ENCODE assay signal across 16 mouse cellular contexts in the genomic region with DNA sequence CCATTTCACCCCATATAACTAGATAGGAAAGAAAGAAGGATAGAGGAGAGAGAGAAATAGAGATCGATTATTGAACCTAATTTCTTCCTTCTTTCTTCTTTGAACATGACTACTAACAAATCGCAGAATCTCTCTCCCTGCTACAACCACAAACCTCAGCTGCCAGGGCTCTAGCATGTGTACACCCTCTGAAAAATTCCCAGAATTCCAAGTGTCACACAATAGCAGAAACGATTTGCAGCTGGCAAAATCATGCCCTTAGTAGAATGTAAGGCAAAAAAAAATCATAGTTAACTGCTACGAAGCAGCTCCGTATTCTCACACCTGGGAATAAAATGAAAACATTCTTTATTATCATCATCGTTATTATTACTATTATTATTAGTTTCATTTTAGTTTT.
"Had no signal": no experiment of that assay in that cellular context is flagged by ENCODE, and none has a peak within 500 bp of the region (broad histone marks: within the 10 kb centered on the region; RNA-seq: fewer than 3 reads in every experiment).

No protein-coding gene starts in this region.

- H3K27me3 ChIP-seq: limb, embryonic 13.5 days; liver, embryonic 15.5 days; lung, embryonic 15.5 days; megakaryocyte, embryonic 14.5 days; midbrain, embryonic 15.5 days; neural tube, embryonic 13.5 days had no signal

- H3K9ac ChIP-seq: limb, embryonic 13.5 days; liver, embryonic 15.5 days; lung, embryonic 15.5 days; midbrain, embryonic 15.5 days; neural tube, embryonic 13.5 days had no signal

- H3K9me3 ChIP-seq: limb, embryonic 13.5 days; liver, embryonic 15.5 days; lung, embryonic 15.5 days; midbrain, embryonic 15.5 days; neural tube, embryonic 13.5 days had no signal

- H3K4me1 ChIP-seq: liver, embryonic 15.5 days; megakaryocyte, embryonic 14.5 days; neural tube, embryonic 13.5 days had no signal

- ATAC-seq: midbrain, embryonic 15.5 days had no signal

- H3K27ac ChIP-seq: layer of hippocampus, adult 2 months; liver, embryonic 15.5 days; lung, embryonic 15.5 days; macrophage; midbrain, embryonic 15.5 days; neural tube, embryonic 13.5 days had no signal

- H3K4me2 ChIP-seq: limb, embryonic 13.5 days; liver, embryonic 11.5 days; liver, embryonic 15.5 days; lung, embryonic 15.5 days; midbrain, embryonic 11.5 days; midbrain, embryonic 15.5 days; neural tube, embryonic 13.5 days had no signal

- DNase-seq: kidney, adult 18-20 months; kidney, postnatal 10 days; kidney, postnatal 4 days; right cerebral cortex, postnatal 4 days; spleen, adult 18-20 months; thymus, postnatal 36 days had no signal

- H3K4me3 ChIP-seq: layer of hippocampus, adult 2 months; limb, embryonic 13.5 days; liver, embryonic 15.5 days; lung, embryonic 15.5 days; megakaryocyte, embryonic 14.5 days; midbrain, embryonic 15.5 days; neural tube, embryonic 13.5 days had no signal

- H3K36me3 ChIP-seq: limb, embryonic 13.5 days; liver, embryonic 15.5 days; lung, embryonic 15.5 days; midbrain, embryonic 15.5 days; neural tube, embryonic 13.5 days had no signal
